Mouse (Mus musculus) cortical plate, adult 2 months (tissue): Measurements from ENCODE around the gene Uqcrc1. TPM values are rescaled to one million over a fixed set of nuclear protein-coding genes. Genes with fewer than 3 reads are reported as not detected.

Experiments
- H3K27ac ChIP-seq: fragments of 200-500 bp; 2 replicates; pipeline ENCODE4 v1.5.1; 2012; ENCODE audit warnings: low read length, control low read depth, inconsistent platforms; ENCODE audit not compliant: insufficient read depth
- H3K4me1 ChIP-seq: fragments of 200-500 bp; 2 replicates; pipeline ENCODE4 v1.6.1; 2011; ENCODE audit warnings: low read length; ENCODE audit not compliant: control insufficient read depth, insufficient read depth
- H3K4me3 ChIP-seq: fragments of 200-500 bp; 2 replicates; pipeline ENCODE4 v1.5.1; 2011; ENCODE audit warnings: mild to moderate bottlenecking, low read length, control low read depth; ENCODE audit not compliant: insufficient read depth
- CTCF ChIP-seq: fragments of 200-500 bp; IDR thresholded peaks from 2 replicates; pipeline ENCODE4 v1.5.1; 2011; ENCODE audit warnings: mild to moderate bottlenecking, control low read depth, low read length; ENCODE audit not compliant: insufficient read depth; ENCODE audit errors: extremely low read depth
- POLR2A ChIP-seq: fragments of 200-500 bp; IDR thresholded peaks from 2 replicates; pipeline ENCODE4 v1.6.1; 2011; ENCODE audit warnings: mild to moderate bottlenecking, low read length, control low read depth; ENCODE audit not compliant: insufficient read depth; ENCODE audit errors: extremely low read depth
- polyA plus RNA-seq: library from polyadenylated mRNA; depleted of rRNA; stranded (reverse); fragments of >200 nt; gene quantifications from 2 replicates; pipeline ENCODE4 v1.2.3, GENCODE M21; 2012

Gene Uqcrc1
- polyA plus RNA-seq, 1 experiment = 492 TPM

DNA sequence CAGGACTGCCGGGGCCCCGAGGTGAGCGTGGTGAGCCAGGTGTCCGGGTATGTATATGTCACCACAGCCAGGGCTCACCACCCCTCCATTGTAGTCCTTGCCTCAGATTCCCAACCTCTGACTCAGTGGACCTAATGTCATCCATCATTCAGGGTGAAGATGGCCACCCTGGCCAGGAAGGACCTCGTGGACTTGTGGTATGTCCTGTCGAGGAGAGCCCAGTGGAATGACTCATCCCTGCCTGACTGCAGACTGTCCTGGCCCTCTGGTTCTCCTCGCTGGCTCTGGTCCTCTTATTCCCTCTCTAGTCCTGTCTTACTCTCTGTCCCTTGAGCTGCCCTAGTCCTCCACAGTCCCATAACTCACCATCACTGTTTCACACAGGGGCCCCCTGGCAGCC, 41.5 kb downstream of the Uqcrc1 start:
- TF ChIP-seq CTCF (no peak), POLR2A (no peak)
- H3K27ac ChIP-seq = no peak overlapping the region
- no peaks in the 10 kb centered on the region for H3K4me1 ChIP-seq
- no peak overlapping the region for H3K4me3 ChIP-seq

DNA sequence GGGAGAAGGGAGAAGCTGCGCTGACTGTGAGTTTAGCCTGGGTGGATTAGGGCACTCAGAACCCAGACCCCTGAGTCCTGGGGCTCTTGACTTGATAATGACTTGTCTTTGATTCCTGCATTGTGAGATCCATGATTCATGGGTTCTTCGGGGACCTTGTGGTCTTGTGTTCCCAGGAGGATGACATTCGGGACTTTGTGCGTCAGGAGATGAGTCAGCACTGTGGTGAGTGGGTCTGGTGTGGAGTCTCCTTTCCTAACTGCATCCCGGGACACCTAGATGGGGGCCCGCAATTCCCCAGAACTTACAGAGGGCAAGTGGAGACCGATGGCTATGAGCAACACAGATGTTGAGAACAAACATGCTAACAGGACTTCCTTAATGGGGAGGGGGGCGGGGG, 46.1 kb downstream of the Uqcrc1 start:
- no peaks in the 10 kb centered on the region for H3K4me1 ChIP-seq
- no peak for TF ChIP-seq CTCF
- TF ChIP-seq POLR2A = no peak
- no peak overlapping the region for H3K4me3 ChIP-seq
- H3K27ac ChIP-seq = no peak overlapping the region

DNA sequence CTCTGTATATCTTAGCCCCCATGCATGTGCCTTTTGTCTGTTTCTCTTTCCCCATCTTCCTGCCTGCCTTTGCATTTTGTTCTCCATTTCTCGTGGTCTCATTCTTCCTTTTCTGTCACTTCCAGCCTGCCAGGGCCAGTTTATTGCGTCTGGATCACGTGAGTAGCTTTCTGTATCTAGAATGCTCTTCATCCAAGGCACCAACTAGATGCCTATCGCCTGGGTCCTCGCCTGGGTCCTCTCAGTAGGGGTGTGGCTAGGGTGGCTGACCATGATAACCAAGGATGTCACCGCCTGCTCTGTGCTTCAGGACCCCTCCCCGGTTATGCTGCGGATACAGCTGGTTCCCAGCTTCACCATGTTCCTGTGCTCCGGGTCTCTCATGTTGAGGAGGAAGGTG, 46.8 kb downstream of the Uqcrc1 start:
- no peak overlapping the region for H3K27ac ChIP-seq
- TF ChIP-seq POLR2A (no peak), CTCF (no peak)
- no peak overlapping the region for H3K4me3 ChIP-seq
- no peaks in the 10 kb centered on the region for H3K4me1 ChIP-seq

DNA sequence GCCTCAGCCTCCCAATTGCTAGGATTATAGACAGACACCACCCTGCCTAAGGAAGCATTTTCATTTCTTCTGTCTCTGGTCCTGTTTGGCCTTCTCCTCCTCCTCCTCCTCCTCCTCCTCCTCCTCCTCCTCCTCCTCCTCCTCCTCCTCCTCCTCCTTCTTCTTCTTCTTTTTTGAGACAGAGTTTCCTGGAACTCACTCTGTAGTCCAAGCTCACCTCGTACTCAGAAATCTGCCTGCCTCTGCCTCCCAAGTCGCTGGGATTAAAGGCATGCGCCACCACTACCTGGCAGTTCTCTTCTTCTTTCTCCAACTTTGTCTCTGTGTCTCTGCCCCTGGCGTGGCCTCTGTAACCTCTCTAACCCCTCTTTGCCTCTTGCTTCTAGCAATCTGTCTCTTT, 49.3 kb downstream of the Uqcrc1 start, which contains the start of gene Ucn2:
Gene Ucn2, plus strand, starts transcription at position 301 of the 400 bp plus-strand sequence.
- TF ChIP-seq CTCF (no peak), POLR2A (no peak)
- Histone ChIP-seq H3K27ac (no peak within 1 kb of the TSS), H3K4me1 (no peaks in the 10 kb centered on the region; the same call in 1 of the 2 replicates), H3K4me3 (no peak within 1 kb of the TSS)

DNA sequence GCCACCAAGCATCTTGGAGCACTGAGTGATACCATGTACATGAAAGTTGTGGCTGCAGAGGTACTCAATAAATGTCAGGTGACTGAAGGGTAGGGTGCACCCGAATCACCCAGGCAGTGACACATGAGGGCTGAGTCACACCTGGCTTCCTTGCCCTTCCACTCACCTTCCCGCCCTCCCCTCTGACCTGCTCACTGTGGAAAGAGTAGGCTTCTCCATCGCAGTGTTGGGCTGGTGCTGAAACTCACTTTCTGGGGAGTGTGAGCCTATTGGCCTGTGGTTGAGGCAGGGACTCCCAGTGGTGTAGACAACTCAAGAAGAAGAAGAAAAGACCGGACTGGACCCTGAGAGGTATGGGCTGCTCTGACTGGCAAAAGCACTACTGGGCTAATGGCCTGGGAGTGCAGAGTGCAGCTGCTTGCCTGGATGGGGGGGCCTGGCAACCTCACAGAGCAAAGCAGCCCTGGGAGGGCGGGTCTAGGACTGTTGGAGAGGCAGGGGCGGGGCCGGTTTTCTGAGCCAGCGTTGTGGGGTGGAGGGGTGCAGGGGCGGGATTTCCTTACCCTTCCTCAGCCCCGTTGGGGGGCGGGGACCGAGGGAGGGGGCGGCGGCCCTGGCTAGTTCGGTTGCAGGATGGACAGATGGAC, 51.4 kb downstream of the Uqcrc1 start:
- H3K4me1 ChIP-seq = peaks cover 2% of the 10 kb centered on the region
- no peak overlapping the region for H3K4me3 ChIP-seq
- no peak for TF ChIP-seq POLR2A
- no peak for TF ChIP-seq CTCF
- no peak overlapping the region for H3K27ac ChIP-seq

DNA sequence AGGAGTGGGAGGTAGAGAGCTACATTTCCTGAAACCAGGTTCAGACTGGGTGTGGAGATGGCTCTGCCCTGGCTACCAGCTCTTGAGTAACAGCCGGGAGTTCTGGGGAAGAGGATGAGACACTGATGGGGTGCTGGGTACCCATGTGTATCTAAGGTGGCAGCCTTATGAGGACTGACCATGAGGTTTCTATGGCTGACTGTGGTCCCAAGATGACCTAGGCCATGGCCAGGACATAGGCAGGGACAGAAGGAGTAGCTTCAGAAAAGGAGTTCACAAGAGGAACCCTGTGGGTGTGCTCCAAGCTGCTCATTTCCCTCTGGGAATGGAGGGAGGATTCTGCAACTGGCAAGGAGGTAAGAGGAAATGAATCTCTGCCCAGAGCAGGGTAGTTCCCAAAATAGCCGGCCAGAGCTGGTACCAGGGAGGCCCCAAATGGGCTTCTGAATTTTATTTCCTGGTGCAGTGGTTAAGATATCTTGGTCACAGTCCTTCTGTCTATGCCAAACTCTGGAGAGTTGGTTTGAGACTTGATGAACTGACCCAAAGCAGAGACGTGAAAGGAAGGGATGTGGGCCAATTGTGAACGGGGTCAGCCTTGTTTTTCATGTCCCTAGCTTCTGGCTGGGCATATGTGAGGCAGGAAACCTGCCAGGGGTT, 53.5 kb downstream of the Uqcrc1 start:
- no peak for TF ChIP-seq POLR2A
- TF ChIP-seq CTCF = no peak
- H3K4me3 ChIP-seq = no peak overlapping the region
- peak overlapping the region; percentile 76 for H3K27ac ChIP-seq
- peaks cover 2% of the 10 kb centered on the region for H3K4me1 ChIP-seq

DNA sequence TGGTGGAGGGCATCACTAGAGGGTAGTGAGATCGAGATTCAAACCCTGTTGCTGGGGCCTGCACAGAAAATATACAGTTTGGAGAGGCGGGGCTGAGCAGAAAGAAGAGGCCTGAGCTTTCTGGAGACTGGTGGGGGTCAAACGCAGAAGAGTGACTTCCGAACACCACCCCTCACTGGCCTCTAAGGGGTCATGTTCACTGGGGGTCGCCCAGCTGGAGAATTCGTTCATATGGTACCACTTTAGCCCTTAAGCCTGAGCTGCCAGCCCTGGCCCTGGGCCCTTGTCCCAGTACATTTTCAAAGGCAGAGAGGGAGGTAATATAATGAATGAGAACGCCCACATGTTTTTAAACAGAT, 54.0 kb downstream of the Uqcrc1 start:
- peaks cover 2% of the 10 kb centered on the region for H3K4me1 ChIP-seq
- H3K27ac ChIP-seq = peak overlapping the region; percentile 76

DNA sequence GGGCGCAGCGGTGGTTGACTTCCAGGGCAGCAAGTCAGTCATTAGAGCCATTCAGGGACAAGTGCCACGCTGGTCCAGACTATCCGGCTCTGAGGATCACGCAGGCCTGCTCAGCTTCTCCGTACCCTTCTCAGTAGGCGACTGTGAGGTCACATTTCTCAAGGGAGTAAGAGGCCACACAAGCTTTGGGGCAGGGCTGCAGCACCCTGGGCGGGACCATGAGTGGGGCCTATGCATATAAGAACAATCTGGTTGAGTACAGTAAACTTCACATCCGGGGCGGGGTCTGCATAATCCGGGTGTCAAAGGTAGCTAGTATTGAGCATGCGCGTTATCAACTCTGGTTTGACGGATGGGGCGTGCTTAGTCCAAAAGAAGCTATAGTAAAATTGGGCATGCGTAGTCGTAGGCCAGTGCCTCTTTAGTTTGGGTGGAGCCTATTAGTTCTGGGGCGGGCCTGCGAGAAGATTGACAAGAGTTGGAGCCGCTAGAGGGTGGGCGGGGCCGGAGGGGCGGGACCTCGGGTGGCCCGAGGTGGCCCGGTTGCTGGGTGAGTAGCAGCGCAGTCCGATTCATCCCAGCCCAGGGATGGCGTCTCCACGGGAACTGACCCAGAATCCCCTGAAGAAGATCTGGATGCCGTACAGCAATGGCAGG, 55.1 kb downstream of the Uqcrc1 start, which contains the start of gene Pfkfb4:
Gene Pfkfb4, plus strand, starts transcription at position 351 of the 657 bp plus-strand sequence.
- TF ChIP-seq CTCF = no peak
- peak; percentile 68; the same call in 1 of the 2 replicates for TF ChIP-seq POLR2A
- Histone ChIP-seq H3K4me3 (peak within 1 kb of the TSS; percentile 65), H3K27ac (peak within 1 kb of the TSS; percentile 44), H3K4me1 (peaks cover 2% of the 10 kb centered on the region)

More for the DNA sequence above, 54.0 kb downstream of the Uqcrc1 start:
- no peak overlapping the region for H3K4me3 ChIP-seq
- TF ChIP-seq CTCF (no peak), POLR2A (no peak)

DNA sequence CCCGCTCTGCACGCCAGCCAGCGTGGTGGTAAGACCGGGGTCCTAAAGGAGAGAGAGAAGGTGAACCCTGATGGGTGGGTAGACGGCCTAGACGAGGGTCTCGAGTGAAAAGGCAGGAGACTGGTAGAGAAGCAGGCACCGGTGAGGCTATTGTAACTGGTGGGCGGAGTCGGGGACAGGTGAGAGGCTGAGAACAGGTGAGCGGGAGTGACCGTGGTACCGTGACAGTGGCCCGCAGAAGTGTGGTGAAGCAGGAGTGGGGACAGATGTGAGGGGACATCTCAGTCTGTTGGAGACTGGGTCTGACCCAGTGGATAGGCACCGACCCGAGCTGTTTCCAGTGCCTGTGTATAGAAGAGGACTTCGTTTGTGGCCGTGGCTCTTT, 55.6 kb downstream of the Uqcrc1 start:
- TF ChIP-seq POLR2A (no peak), CTCF (no peak)
- H3K4me3 ChIP-seq = peak overlapping the region; percentile 65
- H3K4me1 ChIP-seq = peaks cover 2% of the 10 kb centered on the region
- H3K27ac ChIP-seq = 0 out of 2 replicates have a peak overlapping the region, but pooled peaks have one; percentile 18
